Mouse (Mus musculus): ENCODE measurements at regions not wholly inside any gene's neighbourhood (a gene's known extent, or its start where the extent isn't known, plus 50 kb on each side); places are given as distances from the start of the nearest gene placed in this dataset.

DNA sequence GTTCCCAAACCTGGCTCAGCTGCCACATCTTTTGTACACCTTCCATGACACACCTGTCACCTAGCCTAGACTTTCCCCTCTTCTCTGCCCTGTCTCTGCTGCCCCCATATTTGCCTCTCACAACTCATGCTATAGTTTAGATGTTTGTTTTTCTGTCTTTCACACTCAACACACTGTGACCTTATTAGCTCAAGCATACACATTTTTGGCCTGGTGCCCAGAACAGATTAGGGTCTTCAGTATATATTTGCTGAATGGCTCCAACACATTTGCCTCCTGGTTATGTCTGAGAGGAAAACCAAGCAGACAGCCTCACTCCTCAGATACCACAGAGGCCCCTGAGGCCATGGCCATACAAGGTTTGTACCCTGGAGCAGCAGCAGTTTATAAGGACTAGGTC is 312.0 kb downstream of the Insc start:
- TF ChIP-seq CTCF (IDR thresholded peaks at IDR 0.05; ENCODE audit: low read depth, low read length) (no peak), POLR2A (IDR thresholded peaks at IDR 0.05; ENCODE audit: extremely low read depth, insufficient read depth, low read length) (no peak)
